Mouse (Mus musculus) left cerebral cortex, postnatal 14 days (tissue): ENCODE data around the gene Myt1l. TPM values are rescaled to one million over a fixed set of nuclear protein-coding genes. Genes with fewer than 3 reads are reported as not detected.

Experiments
- DNase-seq, 2 experiments: peaks; one replicate each; pipeline ENCODE4 v3.0.0; 2021 to 2022; ENCODE audit warnings: low spot score in 2 of 2, mixed read lengths in 1 of 2
- intact Hi-C: fragments of 180-260 bp; cut with DNase I; formaldehyde crosslinking; loops from one replicate; pipeline ENCODE4 v1.15.1; 2025
- total RNA-seq, 2 experiments: library from RNA; stranded (reverse); gene quantifications; 2 replicates each; pipeline ENCODE4 v1.2.3; 2021

The Myt1l gene
- total RNA-seq, 2 experiments from 2014 or later, result 230 to 239 TPM

DNA sequence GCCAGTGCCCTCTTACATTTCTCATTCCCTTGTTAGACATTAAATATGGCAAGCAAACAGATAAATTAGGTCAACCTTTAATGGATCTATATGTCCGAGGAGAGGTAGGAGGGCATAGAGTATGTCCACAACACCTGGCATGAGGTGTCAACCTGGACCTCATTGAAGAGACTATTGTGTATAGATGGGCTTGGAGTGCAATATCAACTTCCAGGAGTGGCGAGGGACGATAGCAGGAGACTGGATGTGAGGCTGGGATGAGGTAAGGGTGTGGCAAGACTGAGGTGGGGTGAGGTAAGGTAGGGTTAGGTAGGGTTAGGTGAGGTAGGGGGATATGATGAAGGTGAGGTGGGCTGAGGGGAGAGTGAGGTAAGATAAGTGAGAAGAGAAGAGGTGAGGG is 171.8 kb downstream of the Myt1l start:
- intact Hi-C loops, result no loop called here

DNA sequence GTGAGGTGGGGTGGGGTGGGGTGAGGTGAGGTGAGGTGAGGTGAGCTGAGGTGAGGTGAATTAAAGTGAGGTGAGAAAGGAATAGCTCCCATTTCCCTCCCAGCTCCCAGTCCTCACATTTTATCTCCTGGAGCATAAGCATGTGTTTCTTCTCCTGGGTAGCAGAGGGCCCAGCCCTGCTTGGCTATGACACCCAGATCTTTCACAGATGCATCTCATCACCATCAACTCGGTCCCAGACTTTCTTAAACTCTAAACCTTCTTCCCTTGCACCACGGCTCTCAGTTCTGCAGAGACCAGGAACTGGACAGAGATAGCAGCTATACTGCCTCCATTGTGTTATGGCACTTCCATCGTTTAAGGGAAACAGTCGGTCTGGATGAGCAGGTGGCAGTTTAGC is 172.9 kb downstream of the Myt1l start:
- no peak for DNase-seq
- intact Hi-C loops, result no loop called here

More for the DNA sequence above, 171.8 kb downstream of the Myt1l start:
- DNase-seq, result no peak

DNA sequence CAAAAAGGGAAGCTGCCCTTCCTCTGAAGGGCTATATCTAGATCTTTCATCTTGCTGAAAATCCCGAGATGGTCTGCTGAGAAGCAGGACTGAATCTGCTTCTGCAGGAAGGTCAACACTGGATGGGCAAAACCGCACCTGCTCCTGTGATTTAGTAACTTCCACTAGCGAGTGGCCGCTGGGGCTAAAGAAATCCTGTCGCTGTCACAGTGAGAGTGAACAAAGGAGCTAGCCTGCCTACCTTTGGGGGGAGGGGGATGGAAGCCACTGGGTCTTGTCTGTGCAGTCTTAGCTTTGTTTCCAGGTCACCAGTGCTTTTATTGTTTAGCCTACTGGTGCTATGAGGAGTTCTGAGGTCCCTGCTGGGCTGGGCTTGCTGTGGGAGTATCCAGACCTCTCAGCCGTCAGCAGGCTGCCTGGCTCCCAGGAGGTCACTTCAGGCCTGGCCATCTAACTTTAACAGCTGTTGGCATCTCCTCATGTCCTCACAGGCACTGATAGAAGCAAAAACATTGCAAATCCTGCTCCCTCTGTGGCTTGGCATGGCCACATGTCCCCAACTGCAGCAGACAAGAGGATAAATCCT is 173.6 kb downstream of the Myt1l start:
- DNase-seq, result no peak
- intact Hi-C loops, result no loop called here

DNA sequence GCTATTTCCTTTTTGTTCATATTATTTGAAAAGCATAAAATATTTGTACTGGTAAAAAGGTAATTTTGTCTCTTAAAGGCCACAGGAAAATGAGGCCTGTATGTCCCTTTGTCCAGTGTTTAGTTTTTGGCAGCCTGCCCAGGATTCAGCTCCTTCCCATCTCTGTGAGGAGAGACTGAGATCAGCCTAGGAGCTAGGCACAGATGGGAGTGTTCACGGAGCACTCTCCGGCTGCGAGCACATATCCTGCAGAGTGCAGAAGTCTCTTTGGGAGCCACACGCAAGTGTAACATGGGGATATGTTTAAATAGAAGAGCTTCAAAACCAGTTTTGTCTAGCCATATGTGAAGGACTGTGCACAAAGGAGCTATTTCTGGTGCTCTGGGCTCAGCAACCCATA is 174.4 kb downstream of the Myt1l start:
- DNase-seq, result peak; percentile 60 to 65
- intact Hi-C loops, result no loop called here

DNA sequence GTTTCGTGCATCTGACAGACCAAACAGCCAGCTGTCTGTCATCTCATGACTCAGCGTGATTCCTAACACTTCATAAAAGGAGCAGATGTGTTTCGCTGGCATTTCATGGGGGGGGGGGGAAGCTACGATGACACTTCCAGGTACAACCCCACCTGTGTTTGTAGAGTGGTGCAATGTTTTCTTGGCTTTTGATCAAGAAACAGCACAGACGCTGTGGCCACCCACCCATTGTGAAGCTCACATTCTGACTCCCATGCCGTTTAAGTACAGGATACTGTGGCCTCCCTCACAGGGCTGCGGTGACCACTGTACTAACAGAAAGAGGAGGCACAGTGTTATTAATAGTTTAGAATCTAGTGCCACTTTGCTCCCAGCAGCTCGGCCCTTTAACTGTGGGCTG is 175.4 kb downstream of the Myt1l start:
- no peak for DNase-seq
- intact Hi-C loops, result no loop called here

DNA sequence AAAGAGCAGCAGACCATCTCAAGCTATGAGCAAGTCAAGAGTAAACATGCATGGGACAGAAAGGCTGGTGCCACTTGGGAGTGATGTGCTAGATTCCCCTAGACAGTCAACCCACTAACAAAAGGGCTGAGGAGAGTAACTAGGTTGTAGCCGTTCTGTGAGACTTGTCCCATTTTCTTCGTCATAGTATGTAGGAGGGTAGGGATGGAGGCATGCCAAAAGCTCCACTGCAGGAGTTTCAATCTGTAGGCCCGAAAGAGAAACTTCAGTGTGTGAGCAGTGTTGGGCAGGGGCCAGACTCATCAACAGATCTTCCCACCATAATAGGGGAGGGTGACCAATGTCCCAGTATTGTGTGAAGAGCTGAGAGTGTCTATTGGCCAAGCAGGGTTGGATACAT is 178.9 kb downstream of the Myt1l start:
- peak; percentile 58 to 66 for DNase-seq
- intact Hi-C loops, result no loop called here

DNA sequence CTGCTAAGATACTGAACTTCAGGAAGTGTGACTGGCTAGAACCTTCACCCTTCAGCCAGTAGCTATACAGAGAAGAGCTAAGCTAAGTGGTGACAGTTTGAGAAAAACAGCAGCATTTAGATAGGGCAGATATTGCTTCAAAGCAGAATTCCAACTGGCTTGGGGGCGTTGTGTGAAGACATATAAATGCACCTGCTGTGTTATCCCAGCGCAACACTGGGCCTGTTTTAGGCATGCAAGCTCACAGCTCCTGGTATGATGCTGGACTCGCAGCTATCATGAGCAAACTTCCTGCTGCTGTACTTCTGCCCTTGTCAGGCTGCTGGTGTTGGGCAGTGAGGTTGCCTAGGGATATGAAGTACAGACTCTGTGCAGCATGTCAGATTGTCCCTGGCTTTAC is 180.0 kb downstream of the Myt1l start:
- peak in 1 of 2 experiments; percentile 62 for DNase-seq
- intact Hi-C loops, result no loop called here

DNA sequence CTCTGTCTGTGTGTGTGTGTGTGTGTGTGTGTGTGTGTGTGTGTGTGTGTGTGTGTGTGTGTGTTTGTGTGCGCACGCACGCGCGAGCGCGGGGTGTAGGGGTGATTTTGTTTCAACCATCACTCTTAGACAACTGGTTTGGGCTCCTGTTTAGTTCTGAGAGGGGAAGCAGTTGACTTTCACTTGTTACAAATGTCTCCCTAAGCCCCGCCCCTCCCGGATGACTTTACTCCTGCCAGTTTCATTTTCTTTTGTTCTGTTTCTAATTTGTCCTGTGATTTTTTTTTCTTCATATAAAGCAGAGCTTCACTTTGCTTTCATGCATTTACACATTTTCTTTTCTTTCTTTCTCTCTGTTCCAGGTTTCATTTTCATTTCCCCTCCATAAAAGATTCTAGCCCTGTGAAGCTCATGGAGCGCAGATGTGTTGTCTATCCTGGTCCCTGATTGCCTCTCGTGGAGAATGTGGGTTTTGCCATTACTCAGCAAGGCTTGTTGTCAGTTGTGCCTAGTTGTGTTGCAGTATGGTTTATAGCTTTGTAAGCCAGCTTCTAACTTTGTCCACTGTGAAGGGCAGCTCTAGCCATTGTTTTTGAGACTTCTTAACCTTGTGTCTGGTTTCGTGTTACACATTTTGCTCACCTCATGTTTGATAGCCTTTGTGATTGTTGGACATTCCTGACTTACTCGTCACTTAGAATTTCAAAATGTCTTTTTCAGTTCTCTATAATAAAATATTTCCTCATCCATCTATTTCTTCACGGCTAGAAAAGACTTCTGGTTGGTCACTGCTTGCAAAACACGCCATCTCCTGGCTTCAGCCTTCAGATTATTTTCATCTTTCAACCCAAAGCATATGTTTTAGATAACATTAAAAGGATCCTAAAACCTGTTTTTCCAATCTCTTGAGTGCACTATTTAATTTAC is 184.9 kb downstream of the Myt1l start:
- DNase-seq, result no peak
- intact Hi-C loops, result no loop called here

DNA sequence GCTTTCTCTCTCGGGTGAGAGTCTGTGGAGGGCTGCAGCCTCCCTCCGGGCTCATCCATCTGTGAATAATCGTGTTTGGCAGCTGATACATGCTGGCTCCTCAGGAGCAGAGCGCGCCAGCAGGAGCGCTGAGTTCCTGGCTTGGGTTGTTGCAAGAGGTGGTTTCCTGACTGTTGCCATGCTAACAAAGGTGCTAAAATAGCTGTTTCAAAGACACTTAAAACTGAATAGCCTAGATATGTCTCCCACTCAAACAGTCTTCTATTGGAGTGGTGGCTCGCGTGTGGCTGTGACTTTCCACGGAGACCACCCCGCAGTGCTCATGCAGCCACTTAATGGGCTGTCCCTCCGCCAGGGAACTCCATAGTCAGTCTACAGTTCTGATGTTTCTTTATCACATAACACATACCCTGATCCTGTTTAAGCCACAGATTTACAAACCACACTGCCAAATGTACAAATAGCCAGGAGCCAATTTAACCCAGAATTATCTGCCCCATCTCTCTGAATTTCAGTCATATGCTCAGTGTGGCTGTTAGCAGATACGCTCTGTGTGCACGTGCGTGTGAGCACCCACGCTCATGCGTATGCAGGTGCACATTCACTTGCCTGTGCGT is 195.6 kb downstream of the Myt1l start:
- peak; percentile 75 to 91 for DNase-seq
- intact Hi-C loops, result no loop called here

DNA sequence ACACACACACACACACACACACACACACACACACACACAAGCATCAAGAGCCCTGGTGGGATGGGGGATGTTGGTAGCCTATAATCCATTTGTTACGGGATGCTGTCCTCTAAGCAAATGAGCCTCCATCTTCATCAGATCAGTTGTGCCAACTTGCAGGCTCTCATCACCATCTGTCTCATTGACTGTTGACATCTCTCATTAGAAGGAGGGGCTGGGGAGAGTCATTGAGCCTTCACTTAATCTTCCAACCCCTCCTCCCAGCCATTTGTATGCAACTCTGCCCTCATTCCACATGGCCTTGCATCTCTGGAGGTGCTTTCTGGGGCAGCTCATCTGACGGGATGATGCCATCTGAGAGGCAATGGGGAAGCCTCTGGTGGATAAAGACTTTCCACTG is 200.1 kb downstream of the Myt1l start:
- no peak for DNase-seq
- intact Hi-C loops, result no loop called here

DNA sequence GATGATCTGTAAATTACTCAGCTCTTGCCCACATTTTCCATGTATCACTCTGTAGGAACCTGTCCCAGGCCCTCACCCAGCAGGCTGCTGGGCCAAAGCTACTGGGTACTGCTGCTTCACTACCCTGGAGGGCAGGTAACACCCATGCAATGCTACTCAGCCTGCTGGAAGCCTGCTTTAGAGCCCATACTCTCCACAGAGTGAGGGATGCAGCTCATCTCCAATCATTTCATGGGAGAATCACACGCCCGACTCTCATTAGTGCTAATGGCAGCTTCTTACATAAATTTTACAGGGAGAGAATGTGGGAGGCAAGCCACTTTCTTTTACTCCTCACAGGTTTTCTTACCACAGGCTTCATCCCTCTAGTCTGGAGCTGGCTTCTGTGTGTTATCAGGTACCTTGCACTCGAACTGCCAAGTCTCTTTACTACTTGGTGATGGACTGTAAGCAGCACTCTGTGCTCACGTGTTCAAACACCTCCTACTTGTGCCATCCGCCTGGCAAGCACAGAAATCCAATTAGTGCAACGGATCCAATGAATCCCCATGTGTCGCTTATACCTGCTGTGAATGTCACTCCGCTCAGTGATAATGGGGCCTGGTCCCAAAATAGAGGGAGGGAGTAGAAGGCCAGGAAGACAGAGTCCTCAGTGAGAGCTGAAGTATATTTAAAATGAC is 212.3 kb downstream of the Myt1l start:
- peak; percentile 57 to 85 for DNase-seq
- intact Hi-C loops, result no loop called here

DNA sequence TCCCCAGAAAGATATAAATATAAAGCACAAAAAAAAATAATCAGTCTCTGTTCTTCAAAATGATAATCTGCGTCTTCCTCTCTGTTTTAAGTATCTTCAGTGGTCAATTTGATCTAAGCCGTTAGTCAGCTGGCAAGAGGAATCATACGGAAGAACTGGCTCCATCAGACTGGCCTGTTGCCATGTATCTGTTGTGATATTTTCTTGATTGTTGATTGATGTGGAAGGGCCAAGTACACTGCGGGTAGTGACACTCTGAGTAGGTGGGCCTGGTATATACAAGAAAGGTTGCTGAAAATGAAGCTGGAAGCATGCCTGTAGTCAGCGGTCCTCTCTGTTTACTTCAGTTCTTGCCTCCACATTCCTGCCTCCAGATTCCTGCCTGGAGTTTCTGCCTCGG is 213.0 kb downstream of the Myt1l start:
- intact Hi-C loops, result no loop called here
- DNase-seq, result no peak

DNA sequence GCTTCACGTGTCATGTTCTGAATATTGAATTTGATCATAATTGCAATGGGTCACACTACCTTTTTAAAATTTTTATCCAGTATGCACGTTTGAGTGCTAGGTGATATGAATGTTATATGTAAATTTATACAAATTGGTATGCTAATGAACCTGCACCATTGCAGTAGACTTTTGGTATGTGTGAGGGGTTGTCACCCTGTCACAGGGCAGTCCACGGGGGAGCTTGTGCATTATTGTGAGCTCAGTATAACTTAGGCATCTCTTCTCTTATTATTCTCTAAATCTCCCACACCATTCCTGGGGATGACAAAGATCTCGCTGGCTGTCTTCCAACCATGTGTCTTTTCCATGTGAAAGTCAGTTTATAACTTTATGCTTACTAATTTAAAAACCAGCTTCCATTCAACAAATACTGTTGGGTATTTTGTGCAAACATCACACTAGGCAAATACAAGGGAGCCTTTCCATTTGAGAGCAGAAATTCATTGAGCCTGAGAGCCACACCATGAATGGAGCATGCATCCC is 222.5 kb downstream of the Myt1l start:
- intact Hi-C loops, result loop anchor here (5.0 kb wide), 1 partner anchor 53 kb away; no protein-coding TSS in a partner anchor
- DNase-seq, result peak; percentile 43 to 45

DNA sequence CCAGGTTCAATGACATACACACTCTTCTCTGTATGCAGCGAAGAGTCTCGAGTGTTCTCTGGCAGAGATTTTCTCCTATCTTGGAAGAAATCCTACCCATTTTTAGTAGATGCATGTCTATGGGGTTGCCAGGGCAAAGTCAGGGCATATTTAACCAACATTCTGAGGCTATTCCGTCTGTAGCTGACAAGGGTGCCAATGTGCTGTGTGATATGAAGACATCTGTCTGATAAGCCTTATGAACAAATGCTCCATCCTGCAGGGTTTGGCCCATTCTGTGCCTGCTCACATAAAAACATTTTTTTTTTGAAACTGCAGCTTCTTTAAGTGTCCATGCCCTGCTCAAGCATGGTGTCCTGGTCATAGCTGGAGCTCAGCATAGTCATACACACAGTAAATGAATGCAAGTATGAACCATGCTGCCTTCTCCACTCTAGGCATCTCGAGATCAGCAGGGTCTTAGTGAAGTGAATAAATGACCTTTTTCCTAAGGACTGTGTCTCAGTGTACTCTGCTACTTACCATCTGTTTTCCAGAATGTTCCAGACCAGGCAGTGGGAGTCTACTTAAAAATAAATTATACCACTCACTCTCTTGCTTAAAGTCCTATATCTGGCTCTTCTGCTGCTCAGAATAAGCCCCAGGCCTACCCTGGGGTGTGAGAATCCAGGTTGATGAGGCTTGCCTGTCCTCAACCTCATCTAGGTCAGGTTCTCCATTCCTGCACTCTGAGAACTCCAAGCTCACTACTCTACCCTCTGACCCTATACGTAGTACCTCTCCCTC is 227.1 kb downstream of the Myt1l start:
- intact Hi-C loops, result no loop called here
- DNase-seq, result peak; percentile 26 to 48

DNA sequence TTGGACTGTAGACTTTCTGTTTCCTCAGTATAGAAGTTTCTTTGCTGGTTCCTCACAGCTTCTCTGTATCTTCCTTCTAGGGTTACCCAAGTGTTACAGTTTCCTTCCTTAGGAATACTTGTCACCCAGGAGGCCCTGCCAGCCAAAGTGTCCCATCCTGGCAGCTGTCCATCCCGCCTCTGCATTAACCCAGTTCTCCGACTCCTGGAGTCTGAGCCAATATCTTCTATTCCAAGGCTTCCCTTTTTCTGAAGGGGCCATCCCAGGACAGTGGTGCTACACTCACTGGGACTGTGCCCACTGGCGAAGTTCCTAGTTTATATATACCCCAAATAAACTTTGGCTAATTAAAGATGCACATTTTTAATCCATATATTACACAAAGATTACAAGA is 227.7 kb downstream of the Myt1l start:
- peak; percentile 53 to 64 for DNase-seq
- intact Hi-C loops, result no loop called here

DNA sequence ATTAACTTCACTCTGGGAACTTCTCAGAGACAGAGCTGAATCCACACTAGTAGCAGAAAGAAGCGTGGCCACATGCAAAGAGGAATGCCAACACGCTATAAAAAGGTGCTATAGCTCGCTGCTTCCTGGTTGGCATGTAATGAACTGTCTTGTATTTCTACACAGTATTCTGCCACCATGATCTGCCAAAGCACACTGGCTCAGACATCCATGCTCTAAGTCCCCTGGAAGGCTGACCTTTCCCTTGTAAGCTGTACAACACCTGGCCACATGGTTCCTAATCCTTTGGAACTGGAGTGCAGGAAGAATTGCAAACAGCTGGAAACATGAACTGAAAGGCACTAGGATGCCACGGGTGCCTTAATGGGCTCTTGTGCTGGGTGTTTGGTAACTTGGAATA is 232.4 kb downstream of the Myt1l start:
- no peak for DNase-seq
- intact Hi-C loops, result no loop called here

DNA sequence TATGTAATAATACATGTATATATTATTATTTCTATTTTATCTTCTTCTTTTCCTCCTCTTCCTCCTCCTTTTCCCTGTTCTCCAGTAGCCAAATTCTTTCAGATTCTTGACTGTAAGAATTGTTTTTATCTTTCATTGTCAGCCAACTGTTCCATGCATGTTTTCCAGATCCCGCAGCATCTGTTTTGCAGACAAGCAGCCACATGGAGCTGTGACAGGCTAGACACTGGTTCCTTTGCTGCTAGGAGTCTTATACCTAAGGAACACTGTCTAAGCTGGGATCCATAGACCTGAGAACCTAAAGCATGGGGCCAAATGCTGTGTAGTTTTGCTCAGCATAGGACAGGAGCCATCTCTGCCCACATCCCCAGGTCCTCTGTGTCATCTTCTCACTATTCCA is 238.0 kb downstream of the Myt1l start:
- peak in 1 of 2 experiments; percentile 34 for DNase-seq
- intact Hi-C loops, result no loop called here

DNA sequence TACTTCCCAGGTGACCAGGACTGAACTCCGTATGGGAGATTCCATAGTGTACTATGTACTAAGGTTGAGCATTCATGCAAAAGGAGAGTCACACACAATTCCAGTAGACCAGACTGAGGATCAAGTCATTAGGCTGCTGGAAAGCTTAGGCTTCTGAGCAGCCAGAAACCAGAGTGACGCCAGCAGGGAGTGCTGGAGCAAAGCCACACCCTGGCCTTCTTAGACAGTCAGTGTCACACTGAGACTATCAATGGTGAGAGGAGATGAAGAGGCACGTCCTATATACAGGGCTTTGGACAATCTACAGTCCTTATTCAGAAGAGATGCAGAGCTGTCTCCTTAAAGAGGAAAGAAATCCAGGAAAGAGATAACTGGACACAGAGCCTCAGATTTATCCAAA is 243.6 kb downstream of the Myt1l start:
- DNase-seq, result no peak
- intact Hi-C loops, result no loop called here

DNA sequence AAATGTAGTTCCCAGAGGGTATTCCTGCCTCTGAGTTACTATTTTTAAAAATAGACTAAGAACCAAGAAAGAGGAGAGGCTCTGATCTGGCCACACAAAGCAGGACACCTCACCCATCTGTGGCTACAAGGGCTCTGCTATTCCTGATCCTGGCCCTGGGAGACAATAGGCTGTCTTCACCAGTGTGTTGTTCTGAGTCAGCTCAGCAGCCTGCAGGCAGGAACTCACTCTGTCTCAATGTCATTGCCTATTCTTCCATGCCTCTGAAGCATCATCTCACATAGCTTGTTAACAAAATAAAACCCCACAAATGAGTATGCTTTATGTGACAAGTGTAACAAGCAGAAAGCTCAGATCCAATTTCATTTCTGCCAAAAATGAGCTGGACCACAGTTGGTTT is 244.2 kb downstream of the Myt1l start:
- intact Hi-C loops, result no loop called here
- no peak for DNase-seq
